Mouse (Mus musculus) liver, embryonic 14.5 days (tissue): ENCODE measurements around the gene Lmtk2. TPM values are rescaled to one million over a fixed set of nuclear protein-coding genes. Genes with fewer than 3 reads are reported as not detected.

ENCODE experiments used
- ATAC-seq: fragments of 200-750 bp; cut with Nextera tagmentation; 2 replicates; pipeline ENCODE4 v1.8.0; 2017; ENCODE audit warnings: moderate number of reproducible peaks, mild to moderate bottlenecking, moderate library complexity; ENCODE audit not compliant: insufficient read depth
- DNase-seq, 3 experiments: peaks; one replicate each; pipeline ENCODE4 v3.0.0-alpha.2; 2012 to 2013; ENCODE audit warnings: low read depth in 3 of 3, low spot score in 3 of 3
- H3K27ac ChIP-seq: fragments of 300-500 bp; sonication (generic); 2 replicates; pipeline ENCODE4 v1.5.1; 2014; ENCODE audit warnings: moderate library complexity, mild to moderate bottlenecking, control low read depth, inconsistent platforms
- H3K27me3 ChIP-seq: fragments of 300-500 bp; sonication (generic); 2 replicates; pipeline ENCODE4 v1.6.1; 2014; ENCODE audit warnings: mild to moderate bottlenecking, low read length, moderate library complexity; ENCODE audit not compliant: control insufficient read depth, insufficient read depth
- H3K36me3 ChIP-seq: fragments of 300-500 bp; sonication (generic); replicated peaks from 2 replicates; pipeline ENCODE4 v1.6.1; 2014; ENCODE audit warnings: low read depth; ENCODE audit not compliant: control insufficient read depth, insufficient read depth
- H3K4me1 ChIP-seq, 2 experiments: fragments of 200-500 bp in 1 of 2; fragments of 300-500 bp in 1 of 2; sonication (generic) in 1 of 2; replicated peaks; 2 replicates each; pipeline ENCODE4 v1.6.1; 2012 to 2014; ENCODE audit warnings: antibody characterized with exemption in 1 of 2, inconsistent platforms in 1 of 2, low read length in 1 of 2; ENCODE audit not compliant: control insufficient read depth in 2 of 2, insufficient read depth in 2 of 2
- H3K4me2 ChIP-seq: fragments of 300-500 bp; sonication (generic); 2 replicates; pipeline ENCODE4 v1.6.1; 2014; ENCODE audit warnings: low read depth, mild to moderate bottlenecking, control low read depth, moderate library complexity
- H3K4me3 ChIP-seq, 2 experiments: fragments of 200-500 bp in 1 of 2; fragments of 300-500 bp in 1 of 2; sonication (generic) in 1 of 2; 2 replicates each; pipeline ENCODE4 v1.5.1; 2012 to 2014; ENCODE audit warnings: low read depth in 2 of 2, low read length in 2 of 2, mild to moderate bottlenecking in 2 of 2, control low read depth in 1 of 2, inconsistent platforms in 1 of 2, moderate library complexity in 1 of 2; ENCODE audit not compliant: insufficient read depth in 1 of 2
- H3K9ac ChIP-seq: fragments of 300-500 bp; sonication (generic); replicated peaks from 2 replicates; pipeline ENCODE4 v1.6.1; 2014; ENCODE audit warnings: mild to moderate bottlenecking, control low read depth, moderate library complexity
- H3K9me3 ChIP-seq: fragments of 300-500 bp; sonication (generic); 2 replicates; pipeline ENCODE4 v1.6.1; 2016; ENCODE audit warnings: low read length, mixed read lengths; ENCODE audit not compliant: control insufficient read depth
- CTCF ChIP-seq: IDR thresholded peaks from 2 replicates; pipeline ENCODE4 v1.5.1; 2016; ENCODE audit warnings: antibody characterized with exemption, low read depth, control low read depth
- EP300 ChIP-seq: IDR thresholded peaks from 2 replicates; pipeline ENCODE4 v1.6.1; 2016; ENCODE audit warnings: antibody characterized with exemption, low read depth
- WGBS: fragments of 180-500 bp; shearing (Covaris S2); extraction: QIAGEN DNeasy Blood & Tissue Kit; methylation state at CpG from one replicate; pipeline ENCODE4 v1.1.7; 2014; ENCODE audit not compliant: insufficient replicate concordance; 5-methylcytosine and 5-hydroxymethylcytosine counted together
- polyA plus RNA-seq, 2 experiments: library from polyadenylated mRNA; depleted of rRNA in 1 of 2; stranded (reverse) in 1 of 2; unstranded in 1 of 2; fragments of >200 nt; fragmentation: Nextera tagmentation in 1 of 2; extraction: Ambion mirVana in 1 of 2; gene quantifications; 2 replicates each; pipeline versions ENCODE4 v1.2.1 to v1.2.3; 2012 to 2014

The Lmtk2 gene
- polyA plus RNA-seq, 2 experiments: 1.5 to 2.9 TPM

GRCm38 (mm10) chr5:144066036-144066435, 34.2 kb upstream of the Lmtk2 start:
- Histone ChIP-seq H3K9me3 (no peaks in the 10 kb centered on the region), H3K27ac (no peak overlapping the region), H3K4me3 (no peak overlapping the region), H3K4me2 (no peak overlapping the region), H3K9ac (no peak overlapping the region), H3K4me1 (no peaks in the 10 kb centered on the region), H3K27me3 (no peaks in the 10 kb centered on the region), H3K36me3 (no peaks in the 10 kb centered on the region)
- ATAC-seq (no peak), DNase-seq (no peak)
- TF ChIP-seq EP300 (no peak), CTCF (no peak)
- WGBS: 50% methylated on average over 2 of the region's 2 CpGs

- H3K9me3 ChIP-seq: no peaks in the 10 kb centered on the region
- TF ChIP-seq EP300: no peak
- no peak for TF ChIP-seq CTCF
- H3K27ac ChIP-seq: no peak overlapping the region
- no peak overlapping the region for H3K4me3 ChIP-seq
- H3K9ac ChIP-seq: no peak overlapping the region
- no peaks in the 10 kb centered on the region for H3K36me3 ChIP-seq
- H3K4me1 ChIP-seq: no peaks in the 10 kb centered on the region
- ATAC-seq: no peak
- no peak overlapping the region for H3K4me2 ChIP-seq
- WGBS: 61% methylated on average over 1 of the region's 1 CpGs
- no peaks in the 10 kb centered on the region for H3K27me3 ChIP-seq
- DNase-seq: no peak
Observed at GRCm38 (mm10) chr5:144070064-144070463, 30.2 kb upstream of the Lmtk2 start.

GRCm38 (mm10) chr5:144071249-144071648, 29.0 kb upstream of the Lmtk2 start:
- H3K9ac ChIP-seq: no peak overlapping the region
- H3K4me2 ChIP-seq: no peak overlapping the region
- no peaks in the 10 kb centered on the region for H3K27me3 ChIP-seq
- 11% methylated on average over 1 of the region's 1 CpGs for WGBS
- no peak for TF ChIP-seq EP300
- no peak for TF ChIP-seq CTCF
- H3K36me3 ChIP-seq: no peaks in the 10 kb centered on the region
- DNase-seq: no peak
- no peaks in the 10 kb centered on the region for H3K9me3 ChIP-seq
- no peaks in the 10 kb centered on the region for H3K4me1 ChIP-seq
- ATAC-seq: no peak
- H3K27ac ChIP-seq: no peak overlapping the region
- no peak overlapping the region for H3K4me3 ChIP-seq

GRCm38 (mm10) chr5:144077541-144077940, 22.7 kb upstream of the Lmtk2 start:
- TF ChIP-seq EP300: no peak
- TF ChIP-seq CTCF: no peak
- no peaks in the 10 kb centered on the region for H3K4me1 ChIP-seq
- no peak overlapping the region for H3K27ac ChIP-seq
- H3K27me3 ChIP-seq: no peaks in the 10 kb centered on the region
- DNase-seq (no peak), ATAC-seq (no peak)
- H3K36me3 ChIP-seq: no peaks in the 10 kb centered on the region
- no peak overlapping the region for H3K4me3 ChIP-seq
- H3K9ac ChIP-seq: no peak overlapping the region
- H3K4me2 ChIP-seq: no peak overlapping the region
- H3K9me3 ChIP-seq: no peaks in the 10 kb centered on the region
- 24% methylated on average over 1 of the region's 1 CpGs for WGBS

GRCm38 (mm10) chr5:144080886-144081285, 19.4 kb upstream of the Lmtk2 start:
- no peaks in the 10 kb centered on the region for H3K27me3 ChIP-seq
- no peak overlapping the region for H3K27ac ChIP-seq
- no peaks in the 10 kb centered on the region for H3K4me1 ChIP-seq
- H3K9me3 ChIP-seq: no peaks in the 10 kb centered on the region
- no peak overlapping the region for H3K4me2 ChIP-seq
- TF ChIP-seq CTCF (no peak), EP300 (no peak)
- no peak for ATAC-seq
- no peak overlapping the region for H3K4me3 ChIP-seq
- H3K9ac ChIP-seq: no peak overlapping the region
- no peak for DNase-seq
- WGBS: 40% methylated on average over 2 of the region's 2 CpGs
- no peaks in the 10 kb centered on the region for H3K36me3 ChIP-seq
